Mouse (Mus musculus) E14TG2a.4 (cell line): ENCODE data around the gene Olfr479.

Experiments
- CTCF ChIP-seq: conservative IDR thresholded peaks from 2 replicates; pipeline ENCODE4 v1.5.1; 2014; ENCODE audit warnings: low read length
- NANOG ChIP-seq: IDR thresholded peaks from 2 replicates; pipeline ENCODE4 v1.6.1; 2014; ENCODE audit warnings: borderline replicate concordance, low read length, mixed read lengths
- POU5F1 ChIP-seq: IDR thresholded peaks from 2 replicates; pipeline ENCODE4 v1.6.1; 2014; ENCODE audit warnings: low read length, borderline replicate concordance

DNA sequence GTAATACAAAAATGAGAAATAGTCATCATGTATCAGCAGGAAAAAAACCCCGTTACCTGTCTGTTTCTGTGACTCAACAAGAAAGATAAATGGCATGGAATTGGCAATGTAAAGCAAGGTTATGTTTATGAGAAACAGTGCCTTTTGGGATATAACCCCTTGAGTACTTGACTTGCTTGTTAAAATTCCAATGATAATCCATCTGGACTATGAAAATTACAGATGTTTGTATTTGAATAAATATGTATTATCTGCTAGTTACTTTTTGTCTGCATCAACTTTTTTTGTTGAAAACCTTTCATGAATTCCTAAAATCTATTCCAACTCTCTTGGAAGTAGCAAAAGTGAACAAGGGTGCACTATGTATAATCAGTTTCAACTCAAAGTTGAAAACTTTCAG lies 16.8 kb downstream of the Olfr479 start, which contains the start of gene Olfr480:
- TF ChIP-seq CTCF (no peak), NANOG (no peak), POU5F1 (no peak)
